Comparison of ENCODE assay signal across 9 mouse cellular contexts in genomic region chr5:107200221-107200635, GRCm38 (mm10).
A peak's percentile ranks its signal among the peaks of the same experiment; 100 is the strongest.
DNase-seq lines count a peak whose midpoint lies in the region; ATAC-seq lines count a peak whose summit lies in the region.
"Had no signal": no experiment of that assay in that cellular context is flagged by ENCODE, and none has a peak within 500 bp of the region (broad histone marks: within the 10 kb centered on the region; RNA-seq: fewer than 3 reads in every experiment).

No protein-coding gene starts in this region.

- 47% methylated on average over 10 of the region's 10 CpGs for WGBS in kidney, embryonic 15.5 days
- WGBS in limb, embryonic 13.5 days = 15% methylated on average over 10 of the region's 10 CpGs

- ATAC-seq in kidney, embryonic 15.5 days (replicated peaks; ENCODE audit: low FRiP score) = peak; percentile 50; the same call in 1 of the 2 replicates
- ATAC-seq in common myeloid progenitor, adult 5-6 weeks (replicated peaks; ENCODE audit: low read depth, poor library complexity, severe bottlenecking) = peak; percentile 46
- peak; percentile 87 for ATAC-seq in limb, embryonic 13.5 days (ENCODE audit: low FRiP score, low read depth)
- no peak for ATAC-seq in monocyte, adult 5-6 weeks (replicated peaks; ENCODE audit: insufficient number of reproducible peaks, low FRiP score, low TSS enrichment, poor library complexity, severe bottlenecking)
- ATAC-seq: midbrain, embryonic 13.5 days had no signal

- H3K4me2 ChIP-seq in kidney, embryonic 15.5 days = no peak overlapping the region; the same call in 1 of the 2 replicates
- peak overlapping the region; percentile 51 for H3K4me2 ChIP-seq in limb, embryonic 13.5 days (replicated peaks)
- H3K4me2 ChIP-seq: midbrain, embryonic 13.5 days had no signal

- no peaks in the 10 kb centered on the region for H3K36me3 ChIP-seq in kidney, embryonic 15.5 days
- H3K36me3 ChIP-seq in limb, embryonic 13.5 days = no peaks in the 10 kb centered on the region
- H3K36me3 ChIP-seq: midbrain, embryonic 13.5 days had no signal

- H3K27ac ChIP-seq in kidney, embryonic 15.5 days = peak overlapping the region; percentile 81
- H3K27ac ChIP-seq in limb, embryonic 13.5 days = peak overlapping the region; percentile 85
- H3K27ac ChIP-seq: midbrain, embryonic 13.5 days had no signal

- H3K4me1 ChIP-seq in kidney, embryonic 15.5 days = peaks cover 55% of the 10 kb centered on the region
- peaks cover 75% of the 10 kb centered on the region for H3K4me1 ChIP-seq in limb, embryonic 13.5 days

- H3K27me3 ChIP-seq in kidney, embryonic 15.5 days = no peaks in the 10 kb centered on the region
- H3K27me3 ChIP-seq in limb, embryonic 13.5 days = 0 out of 2 replicates have a peak, but pooled peaks cover 3% of the 10 kb centered on the region
- H3K27me3 ChIP-seq: midbrain, embryonic 13.5 days had no signal

- DNase-seq in kidney, postnatal 36 days = no peak
- peak; percentile 90 for DNase-seq in 416B (ENCODE audit: low read depth)
- DNase-seq in embryo, embryonic 11 days = no peak
- DNase-seq: cerebellum, adult 11 months had no signal

- no peaks in the 10 kb centered on the region for H3K9me3 ChIP-seq in kidney, embryonic 15.5 days (replicated peaks)
- no peaks in the 10 kb centered on the region for H3K9me3 ChIP-seq in limb, embryonic 13.5 days
- H3K9me3 ChIP-seq: midbrain, embryonic 13.5 days had no signal

- no peak overlapping the region for H3K9ac ChIP-seq in kidney, embryonic 15.5 days
- H3K9ac ChIP-seq in limb, embryonic 13.5 days = no peak overlapping the region
- H3K9ac ChIP-seq: midbrain, embryonic 13.5 days had no signal

- H3K4me3 ChIP-seq in kidney, embryonic 15.5 days (replicated peaks) = no peak overlapping the region
- H3K4me3 ChIP-seq in limb, embryonic 13.5 days = no peak overlapping the region
- H3K4me3 ChIP-seq: midbrain, embryonic 13.5 days had no signal
